Mouse (Mus musculus) G1E (cell line): ENCODE measurements at regions not wholly inside any gene's neighbourhood (a gene's known extent, or its start where the extent isn't known, plus 50 kb on each side); places are given as distances from the start of the nearest gene placed in this dataset.

Source experiments
- CTCF ChIP-seq: IDR thresholded peaks from 2 replicates; pipeline ENCODE4 v1.5.1; 2012; ENCODE audit warnings: low read depth, low read length, inconsistent platforms, mixed read lengths
- GATA1 ChIP-seq: IDR thresholded peaks from 2 replicates; pipeline ENCODE4 v1.6.1; 2012; ENCODE audit warnings: borderline replicate concordance, low read length, inconsistent platforms, mixed read lengths
- GATA2 ChIP-seq: IDR thresholded peaks from 2 replicates; pipeline ENCODE4 v1.6.1; 2012; ENCODE audit warnings: low read depth, low read length, inconsistent platforms, borderline replicate concordance
- TAL1 ChIP-seq: conservative IDR thresholded peaks from 2 replicates; pipeline ENCODE4 v1.6.1; 2012; ENCODE audit warnings: low read depth, low read length, inconsistent platforms, mixed read lengths

GRCm38 (mm10) chr8:113582180-113582975 is 53.0 kb upstream of the Mon1b start:
- TF ChIP-seq CTCF (no peak), GATA2 (no peak), GATA1 (no peak), TAL1 (no peak)
